Mouse (Mus musculus) erythroblast, adult 5-6 weeks (primary cell): ENCODE measurements around the gene Angel2. TPM values are rescaled to one million over a fixed set of nuclear protein-coding genes. Genes with fewer than 3 reads are reported as not detected.

Source experiments
- ATAC-seq: replicated peaks from 2 replicates; pipeline ENCODE4 v1.8.0; 2016; ENCODE audit warnings: moderate number of reproducible peaks, mild to moderate bottlenecking, moderate TSS enrichment, inconsistent platforms; ENCODE audit not compliant: poor library complexity, low FRiP score, severe bottlenecking
- total RNA-seq, 2 experiments: library from RNA; stranded (forward) in 1 of 2; stranded (reverse) in 1 of 2; fragments of 150-400 nt in 1 of 2; fragments of 200-764, 138-1000 nt in 1 of 2; gene quantifications; 2 replicates each; pipeline versions ENCODE4 v1.2.3 to v1.2.4; 2015 to 2017; ENCODE audit warnings: low replicate concordance in 2 of 2

Angel2 gene
- total RNA-seq, 2 experiments from 2014 or later, result 4.2 to 12.6 TPM

- no peak for ATAC-seq
Observed at GRCm38 (mm10) chr1:190976887-190977573, 52.1 kb downstream of the Angel2 start.

GRCm38 (mm10) chr1:190978001-190978400, 53.1 kb downstream of the Angel2 start:
- ATAC-seq, result no peak

DNA sequence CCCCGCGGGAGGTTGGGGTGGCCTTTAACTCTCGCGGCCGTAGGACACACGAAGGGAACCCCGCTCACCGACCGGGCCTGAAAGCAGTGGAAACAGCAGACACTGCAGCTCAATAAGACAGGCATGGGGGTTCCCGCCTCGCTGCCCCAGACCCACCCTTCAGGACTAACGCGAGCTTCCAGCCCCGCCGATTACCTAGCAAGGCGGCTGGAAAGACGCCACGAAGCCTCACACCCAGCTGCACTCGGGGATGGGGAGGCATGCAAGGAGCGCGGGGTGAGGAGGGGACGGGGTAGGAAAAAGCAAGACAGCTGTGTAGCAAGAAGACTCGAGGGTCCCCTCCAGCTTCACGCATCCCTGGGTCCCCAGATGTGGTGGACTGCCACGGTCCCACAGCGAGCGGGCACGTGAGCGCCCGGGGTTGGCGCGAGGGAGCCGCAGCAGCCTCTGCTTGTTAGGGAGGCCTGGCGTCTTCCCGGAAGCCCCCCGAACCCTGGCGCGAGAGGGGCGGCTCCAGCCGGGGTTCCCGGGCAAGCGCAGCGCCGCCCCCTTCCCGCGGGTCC, 53.7 kb downstream of the Angel2 start:
- no peak for ATAC-seq

DNA sequence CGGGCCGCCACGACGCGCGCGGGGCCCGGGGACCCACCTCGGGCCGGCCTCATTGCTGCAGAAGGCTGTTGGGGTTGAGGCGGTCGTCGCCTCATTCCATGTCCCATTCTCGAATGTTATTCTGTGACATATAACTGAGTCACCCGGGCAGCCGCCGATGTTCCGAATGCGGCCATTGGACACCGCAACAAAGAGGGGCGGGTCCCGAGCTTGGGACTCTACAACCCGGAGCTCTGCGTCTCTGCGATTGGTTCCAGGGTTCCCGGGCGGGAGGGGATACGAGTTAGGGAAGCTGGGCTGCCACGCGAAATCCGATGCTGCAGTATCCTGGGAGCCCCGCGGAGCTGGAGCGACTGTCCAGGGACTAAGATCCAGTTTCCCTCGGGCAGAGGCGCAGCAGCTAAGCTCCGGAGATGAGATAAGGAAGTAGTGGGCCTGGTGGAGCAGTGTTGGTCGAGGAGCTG, 54.2 kb downstream of the Angel2 start, which contains the start of gene Vash2:
Gene Vash2 (minus strand): TSS at position 197 of the 464 bp plus-strand sequence.
- no peak for ATAC-seq

DNA sequence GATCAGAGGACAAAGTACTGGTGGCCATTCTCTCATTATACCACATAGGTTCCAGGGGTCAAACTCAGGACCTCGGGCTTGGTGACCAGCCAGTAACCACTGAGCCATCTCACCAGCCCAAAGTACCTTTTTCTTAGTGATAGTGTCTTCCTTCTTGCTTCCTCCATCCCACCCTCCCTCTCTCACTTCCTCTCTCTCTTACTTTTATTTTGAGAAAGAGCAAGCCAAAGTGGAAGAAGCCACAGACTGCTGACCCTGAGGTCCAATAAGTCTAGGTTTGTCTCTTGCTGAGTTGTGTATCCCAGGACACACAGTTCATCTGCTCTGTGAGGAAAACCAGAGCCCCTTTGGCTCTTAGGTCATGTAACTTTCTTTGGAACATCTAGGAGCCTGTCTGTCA, 55.6 kb downstream of the Angel2 start:
- no peak for ATAC-seq

- no peak for ATAC-seq
Observed at GRCm38 (mm10) chr1:190981412-190981811, 56.5 kb downstream of the Angel2 start.

DNA sequence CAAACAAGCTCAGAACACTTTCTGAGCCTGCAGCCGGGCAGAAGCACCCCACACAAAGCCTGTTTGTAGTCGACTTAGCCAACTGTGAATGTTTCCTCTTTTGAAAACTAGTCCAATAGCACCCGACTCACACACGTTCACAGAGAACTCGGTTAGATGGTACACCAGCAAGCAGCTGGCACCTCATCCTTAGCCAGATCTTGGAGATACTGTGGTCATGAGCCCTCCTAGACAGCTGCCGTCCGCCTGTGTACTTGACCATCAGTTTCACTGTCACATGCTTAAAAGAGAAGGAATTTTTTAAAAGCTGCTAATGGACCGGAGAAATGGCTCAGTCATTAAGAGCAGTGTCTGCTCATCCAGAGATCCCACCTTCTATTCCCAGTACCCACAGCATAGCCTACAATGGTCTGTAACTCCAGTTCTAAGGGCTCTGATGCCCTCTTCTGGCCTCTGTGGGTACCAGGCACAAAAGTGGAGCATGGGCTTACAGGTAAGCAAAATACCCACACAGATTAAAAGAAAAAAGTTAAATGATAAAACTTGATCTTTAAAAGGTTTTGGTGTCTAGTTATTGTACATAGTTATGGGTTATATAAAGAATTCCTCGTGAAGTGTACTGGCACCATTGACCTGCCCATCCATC, 64.6 kb downstream of the Angel2 start:
- no peak for ATAC-seq

GRCm38 (mm10) chr1:190995548-190995947, 70.6 kb downstream of the Angel2 start:
- ATAC-seq, result no peak

DNA sequence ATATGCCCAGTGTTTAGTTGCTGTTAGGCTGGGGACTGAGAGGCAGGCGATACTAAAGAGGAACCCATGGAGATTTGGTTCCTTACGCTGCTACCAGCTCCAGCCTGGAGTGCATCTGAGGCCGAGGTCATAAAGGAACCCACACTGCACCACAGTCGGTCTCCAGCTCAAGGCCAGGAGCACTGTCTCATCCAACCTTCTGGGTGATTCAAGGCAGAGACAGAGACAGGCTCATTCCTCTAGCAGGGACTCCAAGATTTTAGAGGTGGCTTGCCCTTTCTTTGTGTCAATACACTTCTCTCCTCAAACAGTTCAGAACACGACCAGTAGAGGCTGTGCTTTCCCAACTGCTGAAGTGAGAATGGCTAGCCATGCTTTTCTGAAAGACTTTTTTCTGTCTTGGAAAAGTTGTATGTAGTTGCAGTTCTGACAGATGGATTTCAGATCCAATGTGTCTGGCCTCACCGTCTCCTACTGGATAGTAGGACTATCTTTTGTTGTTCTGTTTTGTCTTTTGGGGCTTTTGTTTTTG, 71.5 kb downstream of the Angel2 start:
- no peak for ATAC-seq

Other genes with a start within 250 kb of the Angel2 start
- gene Rps6kc1, start 13.3 kb upstream of the Angel2 start, total RNA-seq (2015; ENCODE audit: low replicate concordance), result 0.19 and 4.0 TPM in 2 replicates
- 4.2 and 4.6 TPM in 2 replicates for gene Rps6kc1, start 13.3 kb upstream of the Angel2 start, total RNA-seq (2017; ENCODE audit: low replicate concordance)
- gene Vash2, start 54.2 kb downstream of the Angel2 start, total RNA-seq (2015; ENCODE audit: low replicate concordance), result not detected in 2 replicates
- gene Vash2, start 54.2 kb downstream of the Angel2 start, total RNA-seq (2017; ENCODE audit: low replicate concordance), result 0.42 TPM in 1 of 2 replicates, not detected in the other
- 9.4 and 13.6 TPM in 2 replicates for gene Flvcr1, start 101.0 kb downstream of the Angel2 start, total RNA-seq (2015; ENCODE audit: low replicate concordance)
- 5.3 and 7.8 TPM in 2 replicates for gene Flvcr1, start 101.0 kb downstream of the Angel2 start, total RNA-seq (2017; ENCODE audit: low replicate concordance)
- gene Spata45, start 111.5 kb downstream of the Angel2 start, total RNA-seq (2015; ENCODE audit: low replicate concordance), result not detected in 2 replicates
- gene Spata45, start 111.5 kb downstream of the Angel2 start, total RNA-seq (2017; ENCODE audit: low replicate concordance), result not detected in 2 replicates
- 5.6 and 8.5 TPM in 2 replicates for gene Tatdn3, start 137.8 kb downstream of the Angel2 start, total RNA-seq (2015; ENCODE audit: low replicate concordance)
- gene Tatdn3, start 137.8 kb downstream of the Angel2 start, total RNA-seq (2017; ENCODE audit: low replicate concordance), result 1.3 TPM in 1 of 2 replicates, not detected in the other
- 2.1 and 6.7 TPM in 2 replicates for gene Nsl1, start 137.9 kb downstream of the Angel2 start, total RNA-seq (2015; ENCODE audit: low replicate concordance)
- 3.8 and 7.5 TPM in 2 replicates for gene Nsl1, start 137.9 kb downstream of the Angel2 start, total RNA-seq (2017; ENCODE audit: low replicate concordance)
- 2.1 TPM in 1 of 2 replicates, not detected in the other for gene Batf3, start 172.7 kb downstream of the Angel2 start, total RNA-seq (2015; ENCODE audit: low replicate concordance)
- 0.70 TPM in 1 of 2 replicates, not detected in the other for gene Batf3, start 172.7 kb downstream of the Angel2 start, total RNA-seq (2017; ENCODE audit: low replicate concordance)
- not detected in 2 replicates for gene Fam71a, start 239.7 kb downstream of the Angel2 start, total RNA-seq (2015; ENCODE audit: low replicate concordance)
- not detected in 2 replicates for gene Fam71a, start 239.7 kb downstream of the Angel2 start, total RNA-seq (2017; ENCODE audit: low replicate concordance)